Mouse (Mus musculus): ENCODE measurements around the gene Pold1. TPM values are rescaled to one million over a fixed set of nuclear protein-coding genes. Genes with fewer than 3 reads are reported as not detected.

The Pold1 gene
- total and polyA plus RNA-seq, 2 experiments from 2014 or later, result 18.3 to 41.8 TPM

GRCm38 (mm10) chr7:44533746-44534045 is 15.0 kb downstream of the Pold1 start:
- H3K27me3 ChIP-seq (ENCODE audit: control insufficient read depth, insufficient read depth, low read length), result no peaks in the 10 kb centered on the region
- H3K36me3 ChIP-seq (replicated peaks; ENCODE audit: control insufficient read depth, insufficient read depth, low read length), result peaks cover 32% of the 10 kb centered on the region
- H3K9me3 ChIP-seq (replicated peaks; ENCODE audit: control insufficient read depth, low read length), result no peaks in the 10 kb centered on the region
- WGBS, result 83% methylated on average over 12 of the region's 12 CpGs
- H3K27ac ChIP-seq (ENCODE audit: low read depth), result no peak overlapping the region
- H3K4me1 ChIP-seq (ENCODE audit: control insufficient read depth, insufficient read depth), result 0 out of 2 replicates have a peak, but pooled peaks cover 3% of the 10 kb centered on the region
- TF ChIP-seq EP300 (IDR thresholded peaks at IDR 0.05; ENCODE audit: low read depth), result no peak
- TF ChIP-seq CTCF (IDR thresholded peaks at IDR 0.05; ENCODE audit: low read depth), result no peak
- no peak overlapping the region for H3K4me3 ChIP-seq (ENCODE audit: low read depth, low read length)
- ATAC-seq (ENCODE audit: insufficient read depth, low read depth) (no peak), DNase-seq (ENCODE audit: low spot score) (no peak)
- no peak overlapping the region for H3K4me2 ChIP-seq (ENCODE audit: low read depth, low read length)
- no peak overlapping the region for H3K9ac ChIP-seq (replicated peaks; ENCODE audit: low read depth, low read length)

GRCm38 (mm10) chr7:44532918-44533745 is 15.5 kb downstream of the Pold1 start:
- 80% methylated on average over 29 of the region's 29 CpGs for WGBS
- H3K4me1 ChIP-seq (ENCODE audit: control insufficient read depth, insufficient read depth), result peaks cover 6% of the 10 kb centered on the region; the same call in 1 of the 2 replicates
- no peak for TF ChIP-seq CTCF (IDR thresholded peaks at IDR 0.05; ENCODE audit: low read depth)
- no peak for TF ChIP-seq EP300 (IDR thresholded peaks at IDR 0.05; ENCODE audit: low read depth)
- H3K4me2 ChIP-seq (ENCODE audit: low read depth, low read length), result no peak overlapping the region
- H3K27ac ChIP-seq (ENCODE audit: low read depth), result no peak overlapping the region
- no peaks in the 10 kb centered on the region for H3K27me3 ChIP-seq (ENCODE audit: control insufficient read depth, insufficient read depth, low read length)
- no peak overlapping the region for H3K9ac ChIP-seq (replicated peaks; ENCODE audit: low read depth, low read length)
- H3K36me3 ChIP-seq (replicated peaks; ENCODE audit: control insufficient read depth, insufficient read depth, low read length), result peaks cover 26% of the 10 kb centered on the region; the same call in 1 of the 2 replicates
- ATAC-seq (ENCODE audit: insufficient read depth, low read depth), result no peak
- no peaks in the 10 kb centered on the region for H3K9me3 ChIP-seq (replicated peaks; ENCODE audit: control insufficient read depth, low read length)
- DNase-seq (ENCODE audit: low spot score), result no peak
- H3K4me3 ChIP-seq (ENCODE audit: low read depth, low read length), result no peak overlapping the region

GRCm38 (mm10) chr7:44531946-44532732 is 16.5 kb downstream of the Pold1 start, which contains the start of gene Spib:
Gene Spib, minus strand, starts transcription at chr7:44532071.
- whole genome bisulfite sequencing, result 70% methylated on average over 4 of the region's 4 CpGs
- H3K9me3 ChIP-seq (replicated peaks; ENCODE audit: control insufficient read depth, low read length), result no peaks in the 10 kb centered on the region
- no peak within 1 kb of the TSS for H3K9ac ChIP-seq (replicated peaks; ENCODE audit: low read depth, low read length)
- no peak within 1 kb of the TSS for H3K4me3 ChIP-seq (ENCODE audit: low read depth, low read length)
- peaks cover 25% of the 10 kb centered on the region; the same call in 1 of the 2 replicates for H3K36me3 ChIP-seq (replicated peaks; ENCODE audit: control insufficient read depth, insufficient read depth, low read length)
- H3K27me3 ChIP-seq (ENCODE audit: control insufficient read depth, insufficient read depth, low read length), result no peaks in the 10 kb centered on the region
- H3K4me2 ChIP-seq (ENCODE audit: low read depth, low read length), result no peak within 1 kb of the TSS
- DNase-seq (ENCODE audit: low spot score), result no peak
- TF ChIP-seq CTCF (IDR thresholded peaks at IDR 0.05; ENCODE audit: low read depth) (no peak), EP300 (IDR thresholded peaks at IDR 0.05; ENCODE audit: low read depth) (no peak)
- H3K27ac ChIP-seq (ENCODE audit: low read depth), result no peak within 1 kb of the TSS
- H3K4me1 ChIP-seq (ENCODE audit: control insufficient read depth, insufficient read depth), result peaks cover 10% of the 10 kb centered on the region; the same call in 1 of the 2 replicates
- ATAC-seq (ENCODE audit: insufficient read depth, low read depth), result no peak

- Histone ChIP-seq H3K4me1 (ENCODE audit: control insufficient read depth, insufficient read depth) (peaks cover 8% of the 10 kb centered on the region; the same call in 1 of the 2 replicates), H3K9ac (replicated peaks; ENCODE audit: low read depth, low read length) (no peak overlapping the region), H3K27ac (ENCODE audit: low read depth) (no peak overlapping the region), H3K36me3 (replicated peaks; ENCODE audit: control insufficient read depth, insufficient read depth, low read length) (peaks cover 25% of the 10 kb centered on the region; the same call in 1 of the 2 replicates), H3K4me2 (ENCODE audit: low read depth, low read length) (no peak overlapping the region), H3K27me3 (ENCODE audit: control insufficient read depth, insufficient read depth, low read length) (no peaks in the 10 kb centered on the region), H3K4me3 (ENCODE audit: low read depth, low read length) (no peak overlapping the region), H3K9me3 (replicated peaks; ENCODE audit: control insufficient read depth, low read length) (no peaks in the 10 kb centered on the region)
- ATAC-seq (ENCODE audit: insufficient read depth, low read depth) (no peak), DNase-seq (ENCODE audit: low spot score) (no peak)
- TF ChIP-seq EP300 (IDR thresholded peaks at IDR 0.05; ENCODE audit: low read depth) (no peak), CTCF (IDR thresholded peaks at IDR 0.05; ENCODE audit: low read depth) (no peak)
- WGBS, result 31% methylated on average over 5 of the region's 5 CpGs
Observed at GRCm38 (mm10) chr7:44531207-44531606, 17.4 kb downstream of the Pold1 start.

GRCm38 (mm10) chr7:44530507-44530906 is 18.1 kb downstream of the Pold1 start:
- no peak for TF ChIP-seq CTCF (IDR thresholded peaks at IDR 0.05; ENCODE audit: low read depth)
- TF ChIP-seq EP300 (IDR thresholded peaks at IDR 0.05; ENCODE audit: low read depth), result no peak
- Histone ChIP-seq H3K4me1 (ENCODE audit: control insufficient read depth, insufficient read depth) (peaks cover 9% of the 10 kb centered on the region), H3K36me3 (replicated peaks; ENCODE audit: control insufficient read depth, insufficient read depth, low read length) (peaks cover 22% of the 10 kb centered on the region; the same call in 1 of the 2 replicates), H3K9ac (replicated peaks; ENCODE audit: low read depth, low read length) (no peak overlapping the region), H3K27me3 (ENCODE audit: control insufficient read depth, insufficient read depth, low read length) (no peaks in the 10 kb centered on the region), H3K4me2 (ENCODE audit: low read depth, low read length) (no peak overlapping the region), H3K9me3 (replicated peaks; ENCODE audit: control insufficient read depth, low read length) (no peaks in the 10 kb centered on the region), H3K4me3 (ENCODE audit: low read depth, low read length) (no peak overlapping the region), H3K27ac (ENCODE audit: low read depth) (no peak overlapping the region)
- DNase-seq (ENCODE audit: low spot score) (no peak), ATAC-seq (ENCODE audit: insufficient read depth, low read depth) (no peak)
- WGBS, result 75% methylated on average over 3 of the region's 3 CpGs
